Mouse (Mus musculus) limb, embryonic 15.5 days (tissue): ENCODE measurements around the gene Gpr55. TPM values are rescaled to one million over a fixed set of nuclear protein-coding genes. Genes with fewer than 3 reads are reported as not detected.
"Not testable (repeated sequence)": the region's sequence is repeated elsewhere in the genome, so short reads cannot be mapped to it uniquely, and the experiment has no call there.

Experiments used
- ATAC-seq: fragments of 200-750 bp; cut with Nextera tagmentation; 2 replicates; pipeline ENCODE4 v1.8.0; 2017; ENCODE audit warnings: low read depth, moderate TSS enrichment; ENCODE audit not compliant: insufficient number of reproducible peaks, low FRiP score, low TSS enrichment
- H3K27ac ChIP-seq: fragments of 300-500 bp; sonication (generic); 2 replicates; pipeline ENCODE4 v1.5.1; 2015; ENCODE audit warnings: moderate library complexity, mild to moderate bottlenecking, inconsistent platforms
- H3K27me3 ChIP-seq: fragments of 300-500 bp; sonication (generic); 2 replicates; pipeline ENCODE4 v1.6.1; 2015; ENCODE audit warnings: inconsistent platforms
- H3K36me3 ChIP-seq: fragments of 300-500 bp; sonication (generic); 2 replicates; pipeline ENCODE4 v1.6.1; 2015; ENCODE audit warnings: inconsistent platforms
- H3K4me1 ChIP-seq: fragments of 300-500 bp; sonication (generic); 2 replicates; pipeline ENCODE4 v1.6.1; 2015; ENCODE audit warnings: inconsistent platforms
- H3K4me2 ChIP-seq: fragments of 300-500 bp; sonication (generic); 2 replicates; pipeline ENCODE4 v1.6.1; 2015; ENCODE audit warnings: mild to moderate bottlenecking, inconsistent platforms
- H3K4me3 ChIP-seq: fragments of 300-500 bp; sonication (generic); 2 replicates; pipeline ENCODE4 v1.5.1; 2015; ENCODE audit warnings: mild to moderate bottlenecking, inconsistent platforms
- H3K9ac ChIP-seq: fragments of 300-500 bp; sonication (generic); 2 replicates; pipeline ENCODE4 v1.6.1; 2015; ENCODE audit warnings: inconsistent platforms
- H3K9me3 ChIP-seq: fragments of 300-500 bp; sonication (generic); 2 replicates; pipeline ENCODE4 v1.6.1; 2016; ENCODE audit warnings: inconsistent platforms
- WGBS: fragments of 180-500 bp; shearing (Covaris S2); methylation state at CpG from one replicate; pipeline ENCODE4 v1.1.7; 2015; 5-methylcytosine and 5-hydroxymethylcytosine counted together
- polyA plus RNA-seq: library from polyadenylated mRNA; unstranded; fragments of >200 nt; fragmentation: Nextera tagmentation; extraction: Ambion mirVana; gene quantifications from 2 replicates; pipeline ENCODE4 v1.2.1, GENCODE M21; 2015

Gene Gpr55
- polyA plus RNA-seq = 0.06 and 0.15 TPM in 2 replicates

- Histone ChIP-seq H3K4me3 (no peak within 1 kb of the TSS), H3K36me3 (no peaks in the 10 kb centered on the region), H3K27me3 (no peaks in the 10 kb centered on the region), H3K27ac (no peak within 1 kb of the TSS), H3K4me2 (no peak within 1 kb of the TSS), H3K9ac (no peak within 1 kb of the TSS), H3K9me3 (no peaks in the 10 kb centered on the region), H3K4me1 (peaks cover 10% of the 10 kb centered on the region)
- WGBS = 70% methylated on average over 5 of the region's 5 CpGs
- ATAC-seq = no peak
These were observed at the start of gene Gpr55 for GRCm38 (mm10) chr1:85960873-85961272. Gpr55 (minus strand) TSS chr1:85961007.

GRCm38 (mm10) chr1:86007778-86008177 is 47.0 kb upstream of the Gpr55 start:
- H3K4me2 ChIP-seq = 0 out of 2 replicates have a peak overlapping the region, but pooled peaks have one; percentile 22
- no peak overlapping the region for H3K9ac ChIP-seq
- H3K4me1 ChIP-seq = peaks cover 5% of the 10 kb centered on the region; the same call in 1 of the 2 replicates
- H3K9me3 ChIP-seq = no peaks in the 10 kb centered on the region
- H3K27me3 ChIP-seq = no peaks in the 10 kb centered on the region
- no peak overlapping the region for H3K4me3 ChIP-seq
- ATAC-seq = no peak
- no peak overlapping the region for H3K27ac ChIP-seq
- 1% methylated on average over 7 of the region's 7 CpGs for WGBS
- no peaks in the 10 kb centered on the region for H3K36me3 ChIP-seq

GRCm38 (mm10) chr1:86006040-86006439 is 45.2 kb upstream of the Gpr55 start:
- no peak for ATAC-seq
- H3K9ac ChIP-seq = no peak overlapping the region
- no peaks in the 10 kb centered on the region for H3K27me3 ChIP-seq
- no peak overlapping the region for H3K27ac ChIP-seq
- no peaks in the 10 kb centered on the region for H3K9me3 ChIP-seq
- H3K4me2 ChIP-seq = no peak overlapping the region
- 89% methylated on average over 6 of the region's 6 CpGs for WGBS
- H3K36me3 ChIP-seq = no peaks in the 10 kb centered on the region
- peaks cover 5% of the 10 kb centered on the region; the same call in 1 of the 2 replicates for H3K4me1 ChIP-seq
- H3K4me3 ChIP-seq = no peak overlapping the region

GRCm38 (mm10) chr1:86005540-86005939 is 44.7 kb upstream of the Gpr55 start:
- Histone ChIP-seq H3K4me3 (no peak overlapping the region), H3K9me3 (no peaks in the 10 kb centered on the region), H3K27ac (no peak overlapping the region), H3K27me3 (no peaks in the 10 kb centered on the region), H3K4me1 (peaks cover 5% of the 10 kb centered on the region; the same call in 1 of the 2 replicates), H3K36me3 (no peaks in the 10 kb centered on the region), H3K4me2 (no peak overlapping the region), H3K9ac (no peak overlapping the region)
- ATAC-seq = no peak
- WGBS = 90% methylated on average over 10 of the region's 10 CpGs

GRCm38 (mm10) chr1:85999853-86000570 is 39.2 kb upstream of the Gpr55 start:
- Histone ChIP-seq H3K9me3 (no peaks in the 10 kb centered on the region), H3K9ac (no peak overlapping the region), H3K4me3 (no peak overlapping the region), H3K27me3 (no peaks in the 10 kb centered on the region), H3K4me1 (no peaks in the 10 kb centered on the region), H3K36me3 (no peaks in the 10 kb centered on the region), H3K27ac (no peak overlapping the region), H3K4me2 (no peak overlapping the region)
- ATAC-seq = no peak
- 78% methylated on average over 18 of the region's 18 CpGs for WGBS

- ATAC-seq = no peak
- Histone ChIP-seq H3K4me3 (no peak overlapping the region), H3K9ac (no peak overlapping the region), H3K9me3 (no peaks in the 10 kb centered on the region), H3K4me2 (no peak overlapping the region), H3K27ac (no peak overlapping the region), H3K4me1 (no peaks in the 10 kb centered on the region), H3K36me3 (no peaks in the 10 kb centered on the region), H3K27me3 (no peaks in the 10 kb centered on the region)
- 71% methylated on average over 4 of the region's 4 CpGs for WGBS
These were observed 37.2 kb upstream of the Gpr55 start for GRCm38 (mm10) chr1:85998012-85998411.

GRCm38 (mm10) chr1:85997221-85997620 is 36.4 kb upstream of the Gpr55 start:
- no peak overlapping the region for H3K27ac ChIP-seq
- H3K4me1 ChIP-seq = no peaks in the 10 kb centered on the region
- no peak overlapping the region for H3K4me2 ChIP-seq
- ATAC-seq = no peak
- H3K4me3 ChIP-seq = no peak overlapping the region
- no peaks in the 10 kb centered on the region for H3K27me3 ChIP-seq
- H3K9me3 ChIP-seq = no peaks in the 10 kb centered on the region
- H3K36me3 ChIP-seq = no peaks in the 10 kb centered on the region
- WGBS = 95% methylated on average over 1 of the region's 1 CpGs
- H3K9ac ChIP-seq = no peak overlapping the region

- no peak overlapping the region for H3K4me3 ChIP-seq
- H3K27ac ChIP-seq = no peak overlapping the region
- no peak overlapping the region for H3K9ac ChIP-seq
- no peak for ATAC-seq
- H3K27me3 ChIP-seq = no peaks in the 10 kb centered on the region
- no peaks in the 10 kb centered on the region for H3K36me3 ChIP-seq
- H3K9me3 ChIP-seq = no peaks in the 10 kb centered on the region
- 64% methylated on average over 4 of the region's 4 CpGs for WGBS
- no peaks in the 10 kb centered on the region for H3K4me1 ChIP-seq
- H3K4me2 ChIP-seq = no peak overlapping the region
These were observed 32.7 kb upstream of the Gpr55 start for GRCm38 (mm10) chr1:85993541-85993940.

GRCm38 (mm10) chr1:85992175-85992574 is 31.4 kb upstream of the Gpr55 start:
- no peak overlapping the region for H3K4me2 ChIP-seq
- no peaks in the 10 kb centered on the region for H3K9me3 ChIP-seq
- H3K4me3 ChIP-seq = no peak overlapping the region
- no peak overlapping the region for H3K27ac ChIP-seq
- 84% methylated on average over 9 of the region's 9 CpGs for WGBS
- H3K36me3 ChIP-seq = no peaks in the 10 kb centered on the region
- no peak for ATAC-seq
- H3K27me3 ChIP-seq = no peaks in the 10 kb centered on the region
- H3K4me1 ChIP-seq = no peaks in the 10 kb centered on the region
- no peak overlapping the region for H3K9ac ChIP-seq

GRCm38 (mm10) chr1:85988882-85989281 is 28.1 kb upstream of the Gpr55 start:
- not testable (repeated sequence) for H3K4me3 ChIP-seq, H3K4me1 ChIP-seq, ATAC-seq, H3K4me2 ChIP-seq, H3K27me3 ChIP-seq, H3K9me3 ChIP-seq, H3K27ac ChIP-seq, H3K9ac ChIP-seq, H3K36me3 ChIP-seq
- WGBS = 88% methylated on average over 4 of the region's 4 CpGs

- Histone ChIP-seq H3K4me1 (no peaks in the 10 kb centered on the region), H3K36me3 (no peaks in the 10 kb centered on the region), H3K9ac (no peak overlapping the region), H3K9me3 (no peaks in the 10 kb centered on the region), H3K4me3 (no peak overlapping the region), H3K27ac (no peak overlapping the region), H3K4me2 (no peak overlapping the region), H3K27me3 (no peaks in the 10 kb centered on the region)
- no peak for ATAC-seq
- WGBS = 73% methylated on average over 4 of the region's 4 CpGs
These were observed 27.5 kb upstream of the Gpr55 start for GRCm38 (mm10) chr1:85988351-85988750.

- 0 out of 2 replicates have a peak, but pooled peaks cover 4% of the 10 kb centered on the region for H3K4me1 ChIP-seq
- H3K4me2 ChIP-seq = no peak overlapping the region
- no peaks in the 10 kb centered on the region for H3K36me3 ChIP-seq
- no peaks in the 10 kb centered on the region for H3K9me3 ChIP-seq
- WGBS = 77% methylated on average over 3 of the region's 3 CpGs
- H3K4me3 ChIP-seq = no peak overlapping the region
- H3K27ac ChIP-seq = no peak overlapping the region
- no peak overlapping the region for H3K9ac ChIP-seq
- no peak for ATAC-seq
- H3K27me3 ChIP-seq = no peaks in the 10 kb centered on the region
These were observed 25.0 kb upstream of the Gpr55 start for GRCm38 (mm10) chr1:85985784-85986183.
